Mouse (Mus musculus): ENCODE data around the gene Tpd52l1. TPM values are rescaled to one million over a fixed set of nuclear protein-coding genes. Genes with fewer than 3 reads are reported as not detected.

Tpd52l1 gene
- polyA plus RNA-seq, 1 experiment from 2014 or later: 47.6 TPM

- Histone ChIP-seq H3K36me3 (ENCODE audit: control insufficient read depth, insufficient read depth, low read length) (no peaks in the 10 kb centered on the region), H3K9ac (replicated peaks; ENCODE audit: low read depth, low read length) (no peak overlapping the region), H3K9me3 (ENCODE audit: control insufficient read depth, low read length) (no peaks in the 10 kb centered on the region), H3K4me3 (ENCODE audit: low read depth, low read length) (no peak overlapping the region), H3K27ac (ENCODE audit: low read depth, low read length) (no peak overlapping the region), H3K4me1 (ENCODE audit: control insufficient read depth, insufficient read depth, low read length) (no peaks in the 10 kb centered on the region), H3K4me2 (ENCODE audit: low read depth, low read length) (no peak overlapping the region), H3K27me3 (ENCODE audit: control insufficient read depth, insufficient read depth, low read length) (no peaks in the 10 kb centered on the region)
- WGBS: 67% methylated on average over 7 of the region's 7 CpGs
- peak; percentile 56; the same call in 1 of the 2 replicates for ATAC-seq (ENCODE audit: low read depth)
Observed at GRCm38 (mm10) chr10:31354886-31355461, 90.8 kb downstream of the Tpd52l1 start.

- no peaks in the 10 kb centered on the region for H3K27me3 ChIP-seq (ENCODE audit: control insufficient read depth, insufficient read depth, low read length)
- H3K4me1 ChIP-seq (ENCODE audit: control insufficient read depth, insufficient read depth, low read length): no peaks in the 10 kb centered on the region
- no peaks in the 10 kb centered on the region for H3K36me3 ChIP-seq (ENCODE audit: control insufficient read depth, insufficient read depth, low read length)
- H3K4me2 ChIP-seq (ENCODE audit: low read depth, low read length): no peak overlapping the region
- 76% methylated on average over 2 of the region's 2 CpGs for WGBS
- no peak overlapping the region for H3K4me3 ChIP-seq (ENCODE audit: low read depth, low read length)
- H3K9me3 ChIP-seq (ENCODE audit: control insufficient read depth, low read length): no peaks in the 10 kb centered on the region
- no peak overlapping the region for H3K27ac ChIP-seq (ENCODE audit: low read depth, low read length)
- H3K9ac ChIP-seq (replicated peaks; ENCODE audit: low read depth, low read length): no peak overlapping the region
- no peak for ATAC-seq (ENCODE audit: low read depth)
Observed at GRCm38 (mm10) chr10:31354141-31354540, 91.6 kb downstream of the Tpd52l1 start.

GRCm38 (mm10) chr10:31352845-31353427 is 92.8 kb downstream of the Tpd52l1 start:
- Histone ChIP-seq H3K4me2 (ENCODE audit: low read depth, low read length) (no peak overlapping the region), H3K9ac (replicated peaks; ENCODE audit: low read depth, low read length) (no peak overlapping the region), H3K4me3 (ENCODE audit: low read depth, low read length) (no peak overlapping the region), H3K27ac (ENCODE audit: low read depth, low read length) (no peak overlapping the region), H3K36me3 (ENCODE audit: control insufficient read depth, insufficient read depth, low read length) (no peaks in the 10 kb centered on the region), H3K27me3 (ENCODE audit: control insufficient read depth, insufficient read depth, low read length) (no peaks in the 10 kb centered on the region), H3K4me1 (ENCODE audit: control insufficient read depth, insufficient read depth, low read length) (no peaks in the 10 kb centered on the region), H3K9me3 (ENCODE audit: control insufficient read depth, low read length) (no peaks in the 10 kb centered on the region)
- peak; percentile 44; the same call in 1 of the 2 replicates for ATAC-seq (ENCODE audit: low read depth)
- WGBS: 71% methylated on average over 1 of the region's 1 CpGs

GRCm38 (mm10) chr10:31351056-31351455 is 94.7 kb downstream of the Tpd52l1 start:
- Histone ChIP-seq H3K4me3 (ENCODE audit: low read depth, low read length) (no peak overlapping the region), H3K4me1 (ENCODE audit: control insufficient read depth, insufficient read depth, low read length) (no peaks in the 10 kb centered on the region), H3K36me3 (ENCODE audit: control insufficient read depth, insufficient read depth, low read length) (no peaks in the 10 kb centered on the region), H3K27ac (ENCODE audit: low read depth, low read length) (no peak overlapping the region), H3K9ac (replicated peaks; ENCODE audit: low read depth, low read length) (no peak overlapping the region), H3K27me3 (ENCODE audit: control insufficient read depth, insufficient read depth, low read length) (no peaks in the 10 kb centered on the region), H3K4me2 (ENCODE audit: low read depth, low read length) (no peak overlapping the region), H3K9me3 (ENCODE audit: control insufficient read depth, low read length) (no peaks in the 10 kb centered on the region)
- ATAC-seq (ENCODE audit: low read depth): no peak
- 87% methylated on average over 2 of the region's 2 CpGs for WGBS

DNA sequence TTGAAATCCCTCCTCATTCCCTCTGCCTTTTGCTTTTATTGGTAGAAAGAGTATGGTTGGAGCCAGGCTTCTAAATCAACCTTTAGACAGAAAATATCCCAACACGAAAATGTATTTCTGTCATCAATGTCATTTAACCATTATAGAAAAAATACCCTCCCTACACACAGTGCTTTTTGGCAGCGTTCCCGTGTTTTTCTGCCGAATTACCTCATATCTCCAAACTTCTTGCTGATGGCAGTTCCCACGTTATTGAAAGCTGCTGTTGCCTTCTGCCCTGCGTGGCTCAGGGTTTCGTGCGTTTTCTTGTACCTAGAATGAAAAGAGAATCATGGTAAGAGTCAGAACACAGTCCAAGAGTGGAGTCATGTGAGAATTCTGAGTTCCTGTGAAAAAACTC is 99.4 kb downstream of the Tpd52l1 start:
- Histone ChIP-seq H3K27me3 (ENCODE audit: control insufficient read depth, insufficient read depth, low read length) (no peaks in the 10 kb centered on the region), H3K9me3 (ENCODE audit: control insufficient read depth, low read length) (no peaks in the 10 kb centered on the region), H3K27ac (ENCODE audit: low read depth, low read length) (no peak overlapping the region), H3K4me1 (ENCODE audit: control insufficient read depth, insufficient read depth, low read length) (no peaks in the 10 kb centered on the region), H3K36me3 (ENCODE audit: control insufficient read depth, insufficient read depth, low read length) (no peaks in the 10 kb centered on the region), H3K4me3 (ENCODE audit: low read depth, low read length) (no peak overlapping the region), H3K9ac (replicated peaks; ENCODE audit: low read depth, low read length) (no peak overlapping the region), H3K4me2 (ENCODE audit: low read depth, low read length) (no peak overlapping the region)
- WGBS: 87% methylated on average over 8 of the region's 8 CpGs
- ATAC-seq (ENCODE audit: low read depth): no peak

GRCm38 (mm10) chr10:31336432-31336831 is 109.3 kb downstream of the Tpd52l1 start:
- H3K27ac ChIP-seq (ENCODE audit: low read depth, low read length): no peak overlapping the region
- H3K36me3 ChIP-seq (ENCODE audit: control insufficient read depth, insufficient read depth, low read length): no peaks in the 10 kb centered on the region
- H3K4me2 ChIP-seq (ENCODE audit: low read depth, low read length): no peak overlapping the region
- no peak for ATAC-seq (ENCODE audit: low read depth)
- H3K27me3 ChIP-seq (ENCODE audit: control insufficient read depth, insufficient read depth, low read length): no peaks in the 10 kb centered on the region
- no peaks in the 10 kb centered on the region for H3K4me1 ChIP-seq (ENCODE audit: control insufficient read depth, insufficient read depth, low read length)
- H3K9me3 ChIP-seq (ENCODE audit: control insufficient read depth, low read length): no peaks in the 10 kb centered on the region
- 94% methylated on average over 5 of the region's 5 CpGs for WGBS
- H3K4me3 ChIP-seq (ENCODE audit: low read depth, low read length): no peak overlapping the region
- H3K9ac ChIP-seq (replicated peaks; ENCODE audit: low read depth, low read length): no peak overlapping the region

DNA sequence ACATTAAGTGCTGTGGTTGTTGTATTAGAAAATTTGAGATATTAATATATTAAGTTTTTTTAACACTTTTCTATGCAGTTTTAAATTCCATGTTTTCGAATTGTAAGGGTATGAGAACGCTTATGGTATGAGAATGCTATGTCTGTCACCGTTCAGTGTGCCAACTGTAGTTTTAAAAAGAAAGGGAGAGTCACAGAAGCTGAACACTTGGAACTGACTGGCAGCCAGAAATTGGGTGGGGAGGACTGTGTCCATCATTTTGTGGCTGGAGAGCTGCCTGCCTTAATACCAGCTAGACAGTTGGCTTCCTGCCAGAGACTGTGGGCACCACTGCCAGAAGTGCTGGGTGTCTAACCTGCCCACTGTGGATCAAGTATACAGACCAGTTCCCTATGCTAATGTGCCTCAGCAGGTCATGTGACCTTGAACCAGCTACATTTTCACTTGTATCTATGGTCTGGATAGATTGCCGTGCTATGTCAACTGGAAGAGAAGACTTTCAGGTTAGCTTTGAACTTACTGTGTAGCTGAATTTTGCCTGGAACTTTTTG is 114.5 kb downstream of the Tpd52l1 start:
- H3K36me3 ChIP-seq (ENCODE audit: control insufficient read depth, insufficient read depth, low read length): no peaks in the 10 kb centered on the region
- no peak overlapping the region for H3K9ac ChIP-seq (replicated peaks; ENCODE audit: low read depth, low read length)
- no peak overlapping the region for H3K4me3 ChIP-seq (ENCODE audit: low read depth, low read length)
- WGBS: 87% methylated on average over 4 of the region's 4 CpGs
- H3K27ac ChIP-seq (ENCODE audit: low read depth, low read length): no peak overlapping the region
- H3K27me3 ChIP-seq (ENCODE audit: control insufficient read depth, insufficient read depth, low read length): no peaks in the 10 kb centered on the region
- H3K4me2 ChIP-seq (ENCODE audit: low read depth, low read length): no peak overlapping the region
- no peaks in the 10 kb centered on the region for H3K4me1 ChIP-seq (ENCODE audit: control insufficient read depth, insufficient read depth, low read length)
- ATAC-seq (ENCODE audit: low read depth): peak; percentile 54
- no peaks in the 10 kb centered on the region for H3K9me3 ChIP-seq (ENCODE audit: control insufficient read depth, low read length)

DNA sequence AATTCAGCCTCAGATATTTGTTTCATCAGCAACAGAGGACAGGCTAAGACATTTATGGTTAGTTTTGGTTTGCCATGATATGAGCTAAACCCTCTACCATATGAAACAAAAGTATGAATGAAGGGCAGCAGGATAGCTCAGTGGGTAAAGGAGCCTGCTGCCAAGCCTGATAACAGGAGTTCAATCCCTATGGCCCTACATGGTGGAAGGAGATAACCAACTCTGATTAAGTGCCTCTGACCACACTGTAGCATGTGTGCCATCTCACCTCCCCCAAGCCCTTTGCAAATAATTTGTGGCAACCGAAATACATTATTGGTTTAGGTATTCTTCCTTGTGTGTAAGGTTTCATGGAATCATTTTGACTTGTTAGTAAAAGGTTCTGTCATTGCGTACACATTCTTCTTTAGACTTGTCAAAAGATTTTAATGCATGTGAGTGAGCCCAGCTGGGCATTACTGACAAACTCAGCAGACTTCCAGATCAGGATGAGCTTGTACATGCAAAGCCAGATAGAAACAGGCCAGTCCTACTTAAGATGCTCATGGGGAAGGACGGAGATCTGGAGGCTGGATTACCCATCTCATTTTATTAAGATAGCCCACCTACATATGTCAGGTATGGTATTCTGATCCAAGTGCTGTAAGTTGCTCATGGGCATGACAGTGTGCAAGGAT is 115.3 kb downstream of the Tpd52l1 start:
- no peak overlapping the region for H3K4me3 ChIP-seq (ENCODE audit: low read depth, low read length)
- WGBS: 97% methylated on average over 3 of the region's 3 CpGs
- no peak for ATAC-seq (ENCODE audit: low read depth)
- H3K27me3 ChIP-seq (ENCODE audit: control insufficient read depth, insufficient read depth, low read length): no peaks in the 10 kb centered on the region
- no peak overlapping the region for H3K27ac ChIP-seq (ENCODE audit: low read depth, low read length)
- no peaks in the 10 kb centered on the region for H3K9me3 ChIP-seq (ENCODE audit: control insufficient read depth, low read length)
- no peak overlapping the region for H3K4me2 ChIP-seq (ENCODE audit: low read depth, low read length)
- H3K36me3 ChIP-seq (ENCODE audit: control insufficient read depth, insufficient read depth, low read length): no peaks in the 10 kb centered on the region
- H3K9ac ChIP-seq (replicated peaks; ENCODE audit: low read depth, low read length): no peak overlapping the region
- H3K4me1 ChIP-seq (ENCODE audit: control insufficient read depth, insufficient read depth, low read length): no peaks in the 10 kb centered on the region

- Histone ChIP-seq H3K9ac (replicated peaks; ENCODE audit: low read depth, low read length) (no peak overlapping the region), H3K27ac (ENCODE audit: low read depth, low read length) (no peak overlapping the region), H3K36me3 (ENCODE audit: control insufficient read depth, insufficient read depth, low read length) (no peaks in the 10 kb centered on the region), H3K4me2 (ENCODE audit: low read depth, low read length) (no peak overlapping the region), H3K4me3 (ENCODE audit: low read depth, low read length) (no peak overlapping the region), H3K27me3 (ENCODE audit: control insufficient read depth, insufficient read depth, low read length) (no peaks in the 10 kb centered on the region), H3K4me1 (ENCODE audit: control insufficient read depth, insufficient read depth, low read length) (no peaks in the 10 kb centered on the region), H3K9me3 (ENCODE audit: control insufficient read depth, low read length) (no peaks in the 10 kb centered on the region)
- ATAC-seq (ENCODE audit: low read depth): no peak
- WGBS: 81% methylated on average over 1 of the region's 1 CpGs
Observed at GRCm38 (mm10) chr10:31329436-31329835, 116.3 kb downstream of the Tpd52l1 start.
